10 mouse cellular contexts compared by ENCODE assay signal in genomic region chr7:142462594-142463078, GRCm38 (mm10). TPM values are rescaled to one million over a fixed set of nuclear protein-coding genes. Genes with fewer than 3 reads are reported as not detected.
DNase-seq lines count a peak whose midpoint lies in the region; ATAC-seq lines count a peak whose summit lies in the region.
"Had no signal": no experiment of that assay in that cellular context is flagged by ENCODE, and none has a peak within 500 bp of the region (broad histone marks: within the 10 kb centered on the region; RNA-seq: fewer than 3 reads in every experiment).

No protein-coding gene starts in this region.

- DNase-seq in midbrain, embryonic 10.5 days (ENCODE audit: low spot score): no peak
- no peak for DNase-seq in midbrain, embryonic 11.5 days (ENCODE audit: low spot score, missing footprints)
- DNase-seq in heart, postnatal 25 days (ENCODE audit: low spot score): peak; percentile 0
- peak; percentile 77 for DNase-seq in skeletal muscle tissue, adult 2 months (ENCODE audit: low read depth, low spot score)
- no peak for DNase-seq in right cerebral cortex, postnatal 4 days
- no peak for DNase-seq in layer of hippocampus, adult 18-20 months (ENCODE audit: low spot score in 2 of 2)

- peaks cover 6% of the 10 kb centered on the region for H3K4me1 ChIP-seq in midbrain, embryonic 10.5 days
- H3K4me1 ChIP-seq in midbrain, embryonic 11.5 days (ENCODE audit: control insufficient read depth, insufficient read depth, low read length): no peaks in the 10 kb centered on the region
- no peaks in the 10 kb centered on the region for H3K4me1 ChIP-seq in brown adipose tissue, adult 24 weeks (ENCODE audit: control insufficient read depth, insufficient read depth, insufficient read length, low read length)
- H3K4me1 ChIP-seq in kidney, embryonic 16.5 days (ENCODE audit: insufficient read depth, low read length): peaks cover 2% of the 10 kb centered on the region; the same call in 1 of the 2 replicates

- no peaks in the 10 kb centered on the region for H3K36me3 ChIP-seq in midbrain, embryonic 10.5 days
- no peaks in the 10 kb centered on the region for H3K36me3 ChIP-seq in midbrain, embryonic 11.5 days (ENCODE audit: control insufficient read depth, insufficient read depth, low read length)
- H3K36me3 ChIP-seq in kidney, embryonic 16.5 days (ENCODE audit: insufficient read depth, low read length): no peaks in the 10 kb centered on the region

- no peaks in the 10 kb centered on the region; the same call in 1 of the 2 replicates for H3K27me3 ChIP-seq in midbrain, embryonic 10.5 days (ENCODE audit: low read depth, poor library complexity, severe bottlenecking)
- no peaks in the 10 kb centered on the region for H3K27me3 ChIP-seq in midbrain, embryonic 11.5 days (ENCODE audit: control insufficient read depth, insufficient read depth, low read length)
- H3K27me3 ChIP-seq in kidney, embryonic 16.5 days (ENCODE audit: insufficient read depth, low read length): no peaks in the 10 kb centered on the region

- H3K4me2 ChIP-seq in midbrain, embryonic 11.5 days: no peak overlapping the region
- H3K4me2 ChIP-seq in kidney, embryonic 16.5 days (replicated peaks; ENCODE audit: low read depth, low read length): no peak overlapping the region

- no peak overlapping the region for H3K9ac ChIP-seq in midbrain, embryonic 11.5 days (ENCODE audit: low read length)
- H3K9ac ChIP-seq in kidney, embryonic 16.5 days (replicated peaks; ENCODE audit: low read length): no peak overlapping the region

- H3K9me3 ChIP-seq in midbrain, embryonic 10.5 days (replicated peaks): no peaks in the 10 kb centered on the region
- H3K9me3 ChIP-seq in midbrain, embryonic 11.5 days (ENCODE audit: control insufficient read depth, low read length): no peaks in the 10 kb centered on the region
- H3K9me3 ChIP-seq in kidney, embryonic 16.5 days (ENCODE audit: low read length): no peaks in the 10 kb centered on the region

- peak overlapping the region; percentile 46; the same call in 1 of the 2 replicates for H3K27ac ChIP-seq in midbrain, embryonic 10.5 days (replicated peaks)
- H3K27ac ChIP-seq in midbrain, embryonic 11.5 days (ENCODE audit: low read depth, low read length): no peak overlapping the region
- H3K27ac ChIP-seq in brown adipose tissue, adult 24 weeks (replicated peaks; ENCODE audit: low read depth, low read length): no peak overlapping the region
- H3K27ac ChIP-seq in kidney, embryonic 16.5 days (ENCODE audit: low read length): no peak overlapping the region

- 78% methylated on average over 4 of the region's 4 CpGs for WGBS in midbrain, embryonic 10.5 days
- 68% methylated on average over 4 of the region's 4 CpGs for WGBS in midbrain, embryonic 11.5 days
- WGBS in kidney, embryonic 16.5 days: 68% methylated on average over 4 of the region's 4 CpGs

- no peak for ATAC-seq in midbrain, embryonic 11.5 days (ENCODE audit: low FRiP score)
- ATAC-seq in kidney, embryonic 16.5 days (ENCODE audit: low FRiP score, low TSS enrichment): no peak

- no peak overlapping the region for H3K4me3 ChIP-seq in midbrain, embryonic 10.5 days
- no peak overlapping the region for H3K4me3 ChIP-seq in midbrain, embryonic 11.5 days (ENCODE audit: low read depth, low read length)
- H3K4me3 ChIP-seq in brown adipose tissue, adult 24 weeks (ENCODE audit: insufficient read depth, low read depth, low read length): peak overlapping the region; percentile 16; the same call in 1 of the 2 replicates
- no peak overlapping the region for H3K4me3 ChIP-seq in kidney, embryonic 16.5 days (ENCODE audit: low read length)

- intact Hi-C loops in heart, postnatal 25 days (cut with DNase I): no loop called here

RNA-seq across cellular contexts. Expression of gene Lsp1, which starts 2.0 kb away (rescaled TPM):
- 14.2 and 15.0 TPM in 2 replicates for polyA plus RNA-seq in midbrain, embryonic 10.5 days (2016; fragmentation: Nextera tagmentation; extraction: Ambion mirVana)
- 11.1 and 13.1 TPM in 2 replicates for polyA plus RNA-seq in midbrain, embryonic 11.5 days (2014; fragmentation: Nextera tagmentation; extraction: Ambion mirVana)
- 18.0 and 22.8 TPM in 2 replicates for polyA plus RNA-seq in brown adipose tissue, adult 24 weeks (2012; ENCODE audit: insufficient read depth, insufficient read length, missing spikeins)
- total RNA-seq in heart, postnatal 25 days (2021): 10 to 100 TPM; 43.7 to 48.1 TPM
- polyA plus RNA-seq in kidney, embryonic 16.5 days (2015; fragmentation: Nextera tagmentation; extraction: Ambion mirVana): 141 and 156 TPM in 2 replicates
- total RNA-seq in layer of hippocampus, adult 18-20 months (2021): 1 to 10 TPM; 2.6 to 3.1 TPM

RNA-seq across cellular contexts. Expression of gene Tnni2, which starts 21.0 kb away (rescaled TPM):
- polyA plus RNA-seq in midbrain, embryonic 10.5 days (2016; fragmentation: Nextera tagmentation; extraction: Ambion mirVana): 0.52 and 1.5 TPM in 2 replicates
- polyA plus RNA-seq in midbrain, embryonic 11.5 days (2014; fragmentation: Nextera tagmentation; extraction: Ambion mirVana): 0.47 and 0.96 TPM in 2 replicates
- 232 and 484 TPM in 2 replicates for polyA plus RNA-seq in brown adipose tissue, adult 24 weeks (2012; ENCODE audit: insufficient read depth, insufficient read length, missing spikeins)
- total RNA-seq in heart, postnatal 25 days (2021): 1 to 10 TPM; 4.4 to 7.1 TPM
- 11.9 and 12.0 TPM in 2 replicates for polyA plus RNA-seq in kidney, embryonic 16.5 days (2015; fragmentation: Nextera tagmentation; extraction: Ambion mirVana)
- total RNA-seq in layer of hippocampus, adult 18-20 months (2021): 1 to 10 TPM in 1 of 2 experiments, not detected in 1; 1.2 TPM

RNA-seq across cellular contexts. Expression of gene Syt8, which starts 28.0 kb away (rescaled TPM):
- 0.34 TPM in 1 of 2 replicates, not detected in the other for polyA plus RNA-seq in midbrain, embryonic 10.5 days (2016; fragmentation: Nextera tagmentation; extraction: Ambion mirVana)
- polyA plus RNA-seq in midbrain, embryonic 11.5 days (2014; fragmentation: Nextera tagmentation; extraction: Ambion mirVana): not detected in 2 replicates
- not detected in 2 replicates for polyA plus RNA-seq in brown adipose tissue, adult 24 weeks (2012; ENCODE audit: insufficient read depth, insufficient read length, missing spikeins)
- total RNA-seq in heart, postnatal 25 days (2021): not detected
- polyA plus RNA-seq in kidney, embryonic 16.5 days (2015; fragmentation: Nextera tagmentation; extraction: Ambion mirVana): 2.3 and 4.0 TPM in 2 replicates
- total RNA-seq in layer of hippocampus, adult 18-20 months (2021): not detected
- total RNA-seq: hematopoietic stem cell, adult 5-6 weeks; layer of hippocampus, postnatal 25 days had no signal

RNA-seq across cellular contexts. Expression of gene Tnnt3, which starts 36.0 kb away (rescaled TPM):
- 1.9 TPM in 2 replicates for polyA plus RNA-seq in midbrain, embryonic 10.5 days (2016; fragmentation: Nextera tagmentation; extraction: Ambion mirVana)
- 0.77 and 2.0 TPM in 2 replicates for polyA plus RNA-seq in midbrain, embryonic 11.5 days (2014; fragmentation: Nextera tagmentation; extraction: Ambion mirVana)
- 455 and 586 TPM in 2 replicates for polyA plus RNA-seq in brown adipose tissue, adult 24 weeks (2012; ENCODE audit: insufficient read depth, insufficient read length, missing spikeins)
- total RNA-seq in heart, postnatal 25 days (2021): 1 to 10 TPM in 1 of 2 experiments, not detected in 1; 2.0 TPM
- polyA plus RNA-seq in kidney, embryonic 16.5 days (2015; fragmentation: Nextera tagmentation; extraction: Ambion mirVana): 14.2 and 17.2 TPM in 2 replicates
- total RNA-seq in layer of hippocampus, adult 18-20 months (2021): not detected
- total RNA-seq: layer of hippocampus, postnatal 25 days had no signal

Comparison
In these comparisons a context has a peak if more than half of its experiments do, and no peak if none do; other contexts are left out.
1. DNase-seq: peak in heart, postnatal 25 days (single experiment) and skeletal muscle tissue, adult 2 months (single experiment); none in midbrain, embryonic 10.5 days (single experiment), midbrain, embryonic 11.5 days (single experiment), right cerebral cortex, postnatal 4 days (single experiment) and layer of hippocampus, adult 18-20 months (0 of 2).
2. RNA of gene Tnni2, which starts 21.0 kb away (polyA plus RNA-seq): 232 to 484 TPM in brown adipose tissue, adult 24 weeks; 11.9 to 12.0 TPM in kidney, embryonic 16.5 days, 0.52 to 1.5 TPM in midbrain, embryonic 10.5 days and 0.47 to 0.96 TPM in midbrain, embryonic 11.5 days; every median in the first group is over 10 times any median in the second.